Mouse (Mus musculus) embryonic facial prominence, embryonic 10.5 days (tissue): Measurements from ENCODE around the gene Cyfip2. TPM values are rescaled to one million over a fixed set of nuclear protein-coding genes. Genes with fewer than 3 reads are reported as not detected.
A peak's percentile ranks its signal among the peaks of the same experiment; 100 is the strongest.

Experiments
- DNase-seq: peaks from one replicate; pipeline ENCODE4 v3.0.0-alpha.2; 2017; ENCODE audit warnings: low spot score
- H3K27ac ChIP-seq: fragments of 300-500 bp; sonication (generic); replicated peaks from 2 replicates; pipeline ENCODE4 v1.5.1; 2016; ENCODE audit warnings: mild to moderate bottlenecking
- H3K27me3 ChIP-seq: fragments of 300-500 bp; sonication (generic); replicated peaks from 2 replicates; pipeline ENCODE4 v1.6.1; 2016; ENCODE audit warnings: low read depth, mild to moderate bottlenecking; ENCODE audit not compliant: poor library complexity, severe bottlenecking
- H3K36me3 ChIP-seq: fragments of 300-500 bp; sonication (generic); replicated peaks from 2 replicates; pipeline ENCODE4 v1.6.1; 2016; ENCODE audit warnings: mild to moderate bottlenecking, moderate library complexity
- H3K4me1 ChIP-seq: fragments of 300-500 bp; sonication (generic); 2 replicates; pipeline ENCODE4 v1.6.1; 2016
- H3K4me3 ChIP-seq: fragments of 300-500 bp; sonication (generic); 2 replicates; pipeline ENCODE4 v1.5.1; 2016; ENCODE audit warnings: mild to moderate bottlenecking, moderate library complexity
- H3K9me3 ChIP-seq: fragments of 300-500 bp; sonication (generic); 2 replicates; pipeline ENCODE4 v1.6.1; 2016; ENCODE audit warnings: mild to moderate bottlenecking
- WGBS: fragments of 180-500 bp; shearing (Covaris S2); methylation state at CpG from one replicate; pipeline ENCODE4 v1.1.7; 2016; 5-methylcytosine and 5-hydroxymethylcytosine counted together
- polyA plus RNA-seq: library from polyadenylated mRNA; unstranded; fragments of >200 nt; fragmentation: Nextera tagmentation; extraction: Ambion mirVana; gene quantifications from 2 replicates; pipeline ENCODE4 v1.2.1, GENCODE M21; 2016

Gene Cyfip2
- polyA plus RNA-seq, 1 experiment from 2014 or later = 18.3 TPM

DNA sequence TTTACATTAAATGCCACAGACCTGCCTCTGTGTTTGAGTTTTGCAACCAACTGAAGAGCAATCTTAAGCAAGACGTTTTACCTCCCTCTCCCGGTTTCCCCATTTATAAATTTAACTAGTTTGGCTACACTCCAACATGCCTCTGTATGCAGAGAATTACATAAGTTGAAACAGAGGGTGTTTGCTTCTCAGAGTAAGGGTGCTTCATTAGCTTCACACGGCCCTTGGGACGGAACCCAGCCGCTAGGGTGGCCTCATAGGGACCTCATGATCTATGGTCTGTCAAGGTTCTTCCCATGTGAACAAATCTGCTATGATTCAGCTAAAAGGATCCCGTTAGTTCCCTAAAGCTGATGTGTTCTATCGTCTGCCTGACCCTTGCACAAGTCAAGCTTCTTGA is 1.9 kb upstream of the Cyfip2 start:
- 81% methylated on average over 7 of the region's 7 CpGs for WGBS
- no peaks in the 10 kb centered on the region for H3K9me3 ChIP-seq
- no peaks in the 10 kb centered on the region for H3K36me3 ChIP-seq
- no peak overlapping the region for H3K27ac ChIP-seq
- DNase-seq = no peak
- H3K4me3 ChIP-seq = no peak overlapping the region
- peaks cover 34% of the 10 kb centered on the region for H3K4me1 ChIP-seq
- peaks cover 23% of the 10 kb centered on the region for H3K27me3 ChIP-seq

DNA sequence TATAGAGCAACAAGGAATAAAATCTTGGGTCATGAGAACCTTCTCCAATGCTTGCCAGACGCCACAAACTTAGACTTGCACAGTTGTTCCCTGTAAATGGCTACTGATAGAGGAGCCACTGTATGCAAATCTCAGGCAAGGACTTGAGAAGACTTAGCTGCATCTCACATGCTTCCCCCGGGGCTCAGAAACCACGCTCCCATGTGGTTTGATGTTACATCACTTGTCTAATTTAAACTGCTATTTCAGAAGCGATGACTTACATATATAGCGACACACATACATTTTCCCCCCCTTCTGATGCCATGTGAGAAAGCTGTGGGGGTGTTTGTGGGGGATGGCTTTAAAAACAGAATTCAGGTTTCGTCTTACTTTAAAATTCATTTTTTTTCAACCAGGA is 1.2 kb upstream of the Cyfip2 start:
- H3K27me3 ChIP-seq = peaks cover 24% of the 10 kb centered on the region
- DNase-seq = no peak
- H3K27ac ChIP-seq = no peak overlapping the region
- no peaks in the 10 kb centered on the region for H3K9me3 ChIP-seq
- no peak overlapping the region for H3K4me3 ChIP-seq
- H3K4me1 ChIP-seq = peaks cover 40% of the 10 kb centered on the region
- no peaks in the 10 kb centered on the region for H3K36me3 ChIP-seq
- 85% methylated on average over 6 of the region's 6 CpGs for WGBS

GRCm38 (mm10) chr11:46311703-46312522 is 746 bp downstream of the Cyfip2 start:
- Histone ChIP-seq H3K9me3 (no peaks in the 10 kb centered on the region), H3K27me3 (peaks cover 24% of the 10 kb centered on the region), H3K27ac (peak overlapping the region; percentile 85), H3K4me1 (peaks cover 41% of the 10 kb centered on the region), H3K4me3 (peak overlapping the region; percentile 84), H3K36me3 (no peaks in the 10 kb centered on the region)
- under 1% methylated on average over 71 of the region's 71 CpGs for WGBS
- peak; percentile 77 for DNase-seq

DNA sequence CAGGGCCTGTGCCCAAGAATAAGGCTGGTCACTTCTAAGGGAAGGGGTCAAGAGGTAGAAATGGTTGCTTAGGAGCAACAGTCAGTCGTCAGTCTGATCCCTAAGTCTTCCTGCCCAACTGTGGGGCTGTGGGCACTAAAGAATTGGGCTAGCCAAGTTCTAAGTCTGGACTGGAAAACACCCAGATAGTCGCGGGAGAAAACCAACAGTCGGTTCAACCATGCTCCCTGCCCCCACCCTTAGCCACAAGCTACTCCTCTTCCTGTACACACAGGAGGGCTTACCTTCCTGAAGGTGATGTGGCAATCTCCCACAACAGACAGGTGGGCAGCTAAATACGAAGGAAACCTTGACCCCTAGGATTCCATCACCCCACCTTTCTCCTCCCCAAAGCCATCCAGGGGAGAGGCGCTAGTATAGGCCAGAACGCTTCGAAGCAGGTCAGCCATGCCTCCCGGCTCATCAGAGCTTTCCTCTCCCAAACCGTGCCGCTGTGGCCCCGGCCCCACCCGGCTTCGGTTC is 1.4 kb downstream of the Cyfip2 start:
- H3K9me3 ChIP-seq = no peaks in the 10 kb centered on the region
- 11% methylated on average over 14 of the region's 14 CpGs for WGBS
- peaks cover 24% of the 10 kb centered on the region for H3K27me3 ChIP-seq
- peaks cover 41% of the 10 kb centered on the region for H3K4me1 ChIP-seq
- peak overlapping the region; percentile 84 for H3K4me3 ChIP-seq
- DNase-seq = no peak
- peak overlapping the region; percentile 85 for H3K27ac ChIP-seq
- no peaks in the 10 kb centered on the region for H3K36me3 ChIP-seq

- WGBS = 69% methylated on average over 5 of the region's 5 CpGs
- Histone ChIP-seq H3K4me3 (peak overlapping the region; percentile 84), H3K4me1 (peaks cover 41% of the 10 kb centered on the region), H3K27me3 (peaks cover 24% of the 10 kb centered on the region), H3K9me3 (no peaks in the 10 kb centered on the region), H3K36me3 (no peaks in the 10 kb centered on the region), H3K27ac (peak overlapping the region; percentile 35; the same call in 1 of the 2 replicates)
- no peak for DNase-seq
Measured at GRCm38 (mm10) chr11:46310647-46311063, 2.0 kb downstream of the Cyfip2 start.

GRCm38 (mm10) chr11:46309808-46310555 is 2.7 kb downstream of the Cyfip2 start:
- DNase-seq = peak; percentile 23

GRCm38 (mm10) chr11:46309111-46309741 is 3.4 kb downstream of the Cyfip2 start:
- Histone ChIP-seq H3K27ac (0 out of 2 replicates have a peak overlapping the region, but pooled peaks have one; percentile 35), H3K9me3 (no peaks in the 10 kb centered on the region), H3K27me3 (peaks cover 24% of the 10 kb centered on the region), H3K4me3 (no peak overlapping the region), H3K4me1 (peaks cover 46% of the 10 kb centered on the region), H3K36me3 (no peaks in the 10 kb centered on the region)
- no peak for DNase-seq
- 78% methylated on average over 20 of the region's 20 CpGs for whole genome bisulfite sequencing

More at GRCm38 (mm10) chr11:46309808-46310555, 2.7 kb downstream of the Cyfip2 start:
- Histone ChIP-seq H3K4me1 (peaks cover 43% of the 10 kb centered on the region), H3K27ac (peak overlapping the region; percentile 35), H3K9me3 (no peaks in the 10 kb centered on the region), H3K36me3 (no peaks in the 10 kb centered on the region), H3K27me3 (peaks cover 24% of the 10 kb centered on the region), H3K4me3 (peak overlapping the region; percentile 84; the same call in 1 of the 2 replicates)
- 48% methylated on average over 10 of the region's 10 CpGs for WGBS

- Histone ChIP-seq H3K27me3 (peaks cover 24% of the 10 kb centered on the region), H3K36me3 (no peaks in the 10 kb centered on the region), H3K4me1 (peaks cover 46% of the 10 kb centered on the region), H3K4me3 (no peak overlapping the region), H3K9me3 (no peaks in the 10 kb centered on the region), H3K27ac (no peak overlapping the region)
- 95% methylated on average over 11 of the region's 11 CpGs for WGBS
- DNase-seq = no peak
Measured at GRCm38 (mm10) chr11:46308271-46308974, 4.2 kb downstream of the Cyfip2 start.

- Histone ChIP-seq H3K9me3 (no peaks in the 10 kb centered on the region), H3K36me3 (no peaks in the 10 kb centered on the region), H3K4me1 (peaks cover 45% of the 10 kb centered on the region), H3K4me3 (no peak overlapping the region), H3K27ac (no peak overlapping the region), H3K27me3 (peaks cover 24% of the 10 kb centered on the region)
- 91% methylated on average over 7 of the region's 7 CpGs for WGBS
- DNase-seq = no peak
Measured at GRCm38 (mm10) chr11:46307768-46308167, 4.9 kb downstream of the Cyfip2 start.

DNA sequence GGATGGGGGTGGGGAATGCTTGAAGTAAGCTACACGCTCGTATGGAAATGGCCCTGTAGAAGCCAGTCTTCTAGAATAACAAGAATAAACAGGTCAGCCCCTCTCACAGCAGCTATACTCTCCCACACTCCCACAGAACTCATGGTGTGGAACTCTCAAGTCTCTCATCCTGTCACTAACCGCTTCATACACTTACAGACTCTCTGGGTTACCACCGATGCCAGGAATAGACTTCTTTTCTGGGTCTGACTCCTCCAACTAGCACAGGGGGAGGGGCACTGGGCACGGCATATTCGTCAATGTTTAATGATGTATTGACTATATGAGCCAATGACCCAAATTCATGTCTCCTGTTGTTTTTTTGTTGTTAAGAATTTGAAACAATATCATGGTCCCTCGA is 5.9 kb downstream of the Cyfip2 start:
- Histone ChIP-seq H3K27ac (no peak overlapping the region), H3K9me3 (no peaks in the 10 kb centered on the region), H3K4me3 (no peak overlapping the region), H3K27me3 (peaks cover 23% of the 10 kb centered on the region), H3K4me1 (peaks cover 35% of the 10 kb centered on the region), H3K36me3 (no peaks in the 10 kb centered on the region)
- DNase-seq = no peak
- WGBS = 94% methylated on average over 7 of the region's 7 CpGs

- Histone ChIP-seq H3K4me3 (no peak overlapping the region), H3K36me3 (no peaks in the 10 kb centered on the region), H3K27me3 (peaks cover 15% of the 10 kb centered on the region), H3K27ac (no peak overlapping the region), H3K4me1 (peaks cover 27% of the 10 kb centered on the region), H3K9me3 (no peaks in the 10 kb centered on the region)
- DNase-seq = no peak
- 87% methylated on average over 9 of the region's 9 CpGs for WGBS
Measured at GRCm38 (mm10) chr11:46305881-46306520, 6.7 kb downstream of the Cyfip2 start.
